Mouse (Mus musculus) ovary, postnatal 36 days (tissue): ENCODE measurements at regions not wholly inside any gene's neighbourhood (a gene's known extent, or its start where the extent isn't known, plus 50 kb on each side); places are given as distances from the start of the nearest gene placed in this dataset.

Experiments used
- DNase-seq: peaks from one replicate; pipeline ENCODE4 v3.0.0; 2022; ENCODE audit warnings: low spot score, mixed read lengths

DNA sequence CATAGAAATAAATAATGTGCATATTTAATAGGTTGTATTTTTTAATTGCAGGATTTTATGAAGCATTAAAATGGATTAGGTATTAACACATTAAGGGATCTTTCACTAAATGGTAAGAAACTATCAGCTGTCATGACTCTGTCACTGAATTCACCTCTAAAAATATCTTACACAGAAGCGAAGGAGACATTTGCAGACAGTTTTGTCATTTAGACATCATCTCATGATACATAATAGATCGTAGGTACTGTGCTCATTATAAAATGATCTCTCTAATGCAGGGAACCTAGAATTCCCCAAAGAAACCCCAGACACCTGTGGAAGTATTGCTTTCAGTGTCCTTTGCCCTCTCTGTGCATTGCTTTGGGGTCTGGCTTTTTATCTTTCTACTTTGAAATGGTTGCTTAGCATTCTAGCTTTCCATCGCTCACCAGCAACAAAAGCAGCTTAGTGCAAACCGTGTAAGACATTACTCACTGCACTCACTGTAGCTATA is 1270.5 kb downstream of the Olfm4 start:
- DNase-seq, result no peak

DNA sequence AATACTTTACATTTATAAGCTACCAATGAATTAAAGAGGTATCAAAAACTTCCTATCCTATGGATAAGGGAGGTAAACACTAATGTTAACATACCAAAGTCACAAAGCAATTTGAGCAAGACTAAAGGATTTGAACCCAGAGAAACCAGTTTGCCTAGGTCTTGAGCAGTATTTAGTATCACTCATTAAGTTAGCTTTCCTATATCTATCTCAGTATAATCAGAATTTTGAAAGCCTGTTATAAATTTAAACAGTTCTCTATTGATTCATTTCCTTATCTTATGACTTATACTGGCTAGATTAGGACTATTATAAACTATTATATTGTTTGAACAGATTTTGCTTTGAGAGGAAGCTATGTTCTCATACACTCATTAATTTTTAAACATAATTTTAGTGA is 1271.5 kb downstream of the Olfm4 start:
- no peak for DNase-seq

DNA sequence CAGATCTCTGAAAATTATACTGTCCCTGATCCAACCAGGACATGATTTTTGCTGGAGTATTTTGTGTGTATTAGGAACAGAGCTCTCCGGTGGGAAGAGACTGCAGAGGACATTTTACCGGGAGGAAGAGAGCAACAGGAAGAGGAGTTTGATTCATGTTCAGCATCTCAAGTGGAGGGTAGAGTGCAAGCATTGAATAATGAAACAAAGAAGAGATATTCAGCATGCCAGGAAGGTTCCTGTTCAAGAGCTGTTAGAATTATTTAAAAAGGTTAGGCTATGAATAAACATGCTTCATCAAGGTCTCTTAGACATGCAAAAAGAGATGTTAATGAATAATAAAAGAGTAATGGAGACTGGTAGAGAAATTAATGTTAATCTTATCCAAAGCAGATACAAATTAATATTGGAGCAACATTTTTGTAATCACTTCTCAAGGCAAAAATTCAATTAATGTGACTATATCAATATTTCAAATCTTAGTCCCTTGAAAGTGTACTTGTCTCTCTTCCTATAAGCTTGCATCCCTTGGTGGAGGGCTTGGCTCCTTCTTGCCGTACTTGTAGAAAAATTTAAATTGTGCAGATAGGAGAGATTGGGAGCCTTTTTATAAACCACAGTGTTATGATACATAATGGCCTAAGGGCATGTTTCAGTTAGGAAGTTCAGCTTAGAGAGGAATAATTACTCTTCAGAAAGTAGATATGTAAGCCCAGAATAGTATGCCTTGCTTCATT is 1283.9 kb downstream of the Olfm4 start:
- no peak for DNase-seq

DNA sequence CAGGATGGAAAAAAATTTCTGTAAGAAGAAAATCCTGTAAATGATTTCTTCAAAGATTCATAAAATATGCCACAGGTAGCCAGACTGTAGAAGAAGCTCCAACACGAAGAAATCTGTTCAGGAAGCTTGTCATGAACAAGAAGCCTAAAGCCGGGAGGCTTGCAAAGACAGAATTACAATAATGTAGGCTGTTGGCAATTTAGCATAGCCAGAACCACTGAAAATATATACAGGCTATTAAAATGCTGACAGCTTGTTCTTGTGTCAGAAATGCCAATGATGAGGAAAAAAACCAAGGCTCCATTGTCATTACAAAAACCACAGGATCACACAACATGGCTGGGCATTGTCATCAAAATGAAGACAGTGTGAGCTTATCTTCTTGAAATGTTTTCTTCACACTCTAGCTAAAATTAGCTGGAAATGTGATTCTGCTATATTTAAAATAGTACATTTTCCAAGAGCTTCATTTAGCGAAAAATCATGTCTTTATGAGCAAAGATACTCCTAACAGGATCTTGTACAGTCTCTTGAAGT is 1303.7 kb downstream of the Olfm4 start:
- no peak for DNase-seq

DNA sequence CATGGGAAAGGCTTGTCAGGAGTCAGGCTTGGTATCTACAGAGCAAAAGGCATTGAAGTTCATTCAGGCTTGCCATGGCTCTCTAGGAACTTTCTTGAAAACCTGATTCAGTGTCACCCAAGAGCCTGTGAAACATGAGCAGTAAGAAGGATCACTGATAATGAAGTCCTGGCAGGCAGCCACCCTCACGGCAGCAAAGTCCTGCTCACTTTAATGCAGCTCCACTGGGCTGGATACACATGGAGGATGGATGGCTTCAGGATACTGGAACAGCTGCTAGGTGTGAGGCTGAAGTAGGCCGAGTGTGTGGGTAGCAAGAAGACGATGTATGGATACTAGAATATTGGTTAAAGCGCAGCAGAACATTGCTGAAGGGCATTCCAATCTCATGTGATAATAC is 1323.3 kb downstream of the Olfm4 start:
- DNase-seq, result peak; percentile 3

DNA sequence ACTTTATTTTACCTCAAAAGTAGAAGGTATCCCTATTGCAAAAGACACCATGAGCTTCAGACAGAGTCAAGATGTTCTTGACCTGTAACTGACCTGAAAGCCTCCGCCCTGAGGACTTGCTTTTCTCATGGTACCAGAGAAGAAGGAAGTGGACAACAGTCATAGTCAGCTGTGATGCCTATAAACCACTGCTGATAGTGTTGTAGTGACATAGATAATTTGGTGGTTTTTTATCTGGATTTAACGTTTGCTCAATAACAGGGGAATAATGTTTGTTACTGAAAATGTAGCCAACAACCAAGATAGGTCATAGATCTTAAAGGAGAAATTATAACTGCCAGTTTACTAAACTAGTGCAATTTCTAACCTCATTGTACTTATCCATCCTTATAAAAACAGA is 1357.2 kb downstream of the Olfm4 start:
- DNase-seq, result no peak

DNA sequence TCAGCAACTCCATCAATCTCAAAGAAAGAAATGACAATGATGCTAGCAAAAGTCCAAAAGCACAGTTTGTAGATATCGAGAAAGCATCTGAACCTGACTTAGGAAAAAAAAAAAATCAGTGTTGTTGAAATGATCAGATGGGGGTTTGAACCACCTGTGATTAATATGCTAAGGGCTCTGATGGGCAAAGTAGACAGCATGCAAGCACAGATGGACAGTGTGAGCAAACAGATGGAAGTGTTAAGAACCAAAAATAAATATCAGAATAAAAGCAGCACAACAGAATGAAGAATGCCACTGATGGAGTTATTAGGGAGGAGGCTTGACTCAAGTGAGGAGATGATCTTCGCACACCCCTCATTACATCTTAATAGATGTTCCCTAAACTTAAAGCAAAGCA is 1403.7 kb downstream of the Olfm4 start:
- DNase-seq, result no peak
